ENCODE assay signal across 8 mouse cellular contexts in the genomic region with DNA sequence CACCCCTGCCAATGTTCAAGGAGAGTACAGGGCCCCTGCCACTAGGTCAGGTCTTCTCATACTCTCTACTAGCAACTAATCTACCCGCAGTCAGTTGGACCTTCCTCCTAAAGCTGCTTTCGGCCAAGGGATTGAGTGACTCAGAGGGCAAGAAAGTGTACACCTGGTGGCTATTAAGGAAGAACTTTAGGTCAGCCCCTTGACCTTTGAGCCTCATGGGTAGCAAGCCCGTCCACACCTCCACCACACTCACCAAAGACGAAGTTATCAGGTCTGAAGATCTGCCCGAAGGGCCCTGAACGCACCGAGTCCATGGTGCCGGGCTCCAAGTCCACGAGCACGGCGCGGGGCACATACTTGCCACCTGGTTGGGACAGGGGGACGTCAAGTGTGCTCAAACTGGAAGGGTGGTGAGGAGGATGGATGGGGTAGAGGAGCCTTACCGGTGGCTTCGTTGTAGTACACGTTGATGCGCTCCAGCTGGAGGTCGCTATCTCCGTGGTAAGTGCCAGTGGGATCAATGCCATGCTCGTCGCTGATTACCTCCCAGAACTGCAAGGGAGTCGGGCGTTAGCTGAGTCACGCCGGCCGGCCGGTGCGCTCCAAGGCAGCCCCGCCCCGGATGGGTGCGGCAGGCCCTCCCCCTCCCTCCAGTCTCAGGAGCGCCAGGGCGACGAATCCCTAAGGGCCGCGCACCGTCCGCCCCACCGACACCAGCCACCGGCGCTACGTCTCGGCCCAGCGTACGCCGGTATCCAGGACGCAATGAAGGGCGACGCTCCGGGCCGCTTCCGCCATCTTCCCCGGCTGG. TPM values are rescaled to one million over a fixed set of nuclear protein-coding genes. Genes with fewer than 3 reads are reported as not detected.
DNase-seq lines count a peak whose midpoint lies in the region; ATAC-seq and TF ChIP-seq lines count a peak whose summit lies in the region.
"Had no signal": no experiment of that assay in that cellular context is flagged by ENCODE, and none has a peak within 500 bp of the region (broad histone marks: within the 10 kb centered on the region; RNA-seq: fewer than 3 reads in every experiment).

No protein-coding gene starts in this region.

- TF ChIP-seq CTCF in intestine, postnatal 0 days (IDR thresholded peaks at IDR 0.05; ENCODE audit: low read depth), result no peak

- ATAC-seq in intestine, postnatal 0 days, result peak; percentile 71
- peak; percentile 32 for ATAC-seq in midbrain, embryonic 16.5 days
- ATAC-seq in stomach, embryonic 15.5 days (ENCODE audit: insufficient read depth, low FRiP score, low read depth), result peak; percentile 61

- peak overlapping the region; percentile 87 for H3K4me3 ChIP-seq in intestine, postnatal 0 days (ENCODE audit: low read depth, low read length)
- peak overlapping the region; percentile 84 for H3K4me3 ChIP-seq in midbrain, embryonic 16.5 days (ENCODE audit: low read depth, low read length)
- peak overlapping the region; percentile 93 for H3K4me3 ChIP-seq in stomach, embryonic 15.5 days (replicated peaks)

- no peaks in the 10 kb centered on the region for H3K9me3 ChIP-seq in intestine, postnatal 0 days (ENCODE audit: control insufficient read depth)
- H3K9me3 ChIP-seq in midbrain, embryonic 16.5 days (replicated peaks; ENCODE audit: control insufficient read depth, low read length, poor library complexity, severe bottlenecking), result no peaks in the 10 kb centered on the region
- no peaks in the 10 kb centered on the region for H3K9me3 ChIP-seq in stomach, embryonic 15.5 days

- peaks cover 6% of the 10 kb centered on the region; the same call in 1 of the 2 replicates for H3K4me1 ChIP-seq in intestine, postnatal 0 days (replicated peaks; ENCODE audit: control insufficient read depth, insufficient read depth, low read length)
- peaks cover 14% of the 10 kb centered on the region for H3K4me1 ChIP-seq in midbrain, embryonic 16.5 days (ENCODE audit: control insufficient read depth, insufficient read depth, low read length)
- peaks cover 16% of the 10 kb centered on the region for H3K4me1 ChIP-seq in stomach, embryonic 15.5 days

- H3K27ac ChIP-seq in intestine, postnatal 0 days (ENCODE audit: low read depth, low read length), result peak overlapping the region; percentile 99
- peak overlapping the region; percentile 88 for H3K27ac ChIP-seq in midbrain, embryonic 16.5 days (ENCODE audit: low read length)
- peak overlapping the region; percentile 99 for H3K27ac ChIP-seq in stomach, embryonic 15.5 days

- H3K36me3 ChIP-seq in intestine, postnatal 0 days (ENCODE audit: control insufficient read depth, insufficient read depth), result peaks cover 12% of the 10 kb centered on the region; the same call in 1 of the 2 replicates
- no peaks in the 10 kb centered on the region for H3K36me3 ChIP-seq in midbrain, embryonic 16.5 days (ENCODE audit: control insufficient read depth, insufficient read depth, low read length)
- no peaks in the 10 kb centered on the region for H3K36me3 ChIP-seq in stomach, embryonic 15.5 days

- peak overlapping the region; percentile 68 for H3K4me2 ChIP-seq in intestine, postnatal 0 days (replicated peaks; ENCODE audit: low read depth)
- H3K4me2 ChIP-seq in midbrain, embryonic 16.5 days (ENCODE audit: low read length), result peak overlapping the region; percentile 97
- peak overlapping the region; percentile 90 for H3K4me2 ChIP-seq in stomach, embryonic 15.5 days

- peak overlapping the region; percentile 90 for H3K9ac ChIP-seq in intestine, postnatal 0 days (ENCODE audit: low read depth, low read length)
- H3K9ac ChIP-seq in midbrain, embryonic 16.5 days (ENCODE audit: low read depth, low read length), result peak overlapping the region; percentile 86
- H3K9ac ChIP-seq in stomach, embryonic 15.5 days, result peak overlapping the region; percentile 92

- H3K27me3 ChIP-seq in intestine, postnatal 0 days (replicated peaks; ENCODE audit: control insufficient read depth, insufficient read depth, low read length), result no peaks in the 10 kb centered on the region
- H3K27me3 ChIP-seq in midbrain, embryonic 16.5 days (ENCODE audit: control insufficient read depth, insufficient read depth, low read depth, low read length), result no peaks in the 10 kb centered on the region
- H3K27me3 ChIP-seq in stomach, embryonic 15.5 days (replicated peaks), result no peaks in the 10 kb centered on the region

- 2% methylated on average over 38 of the region's 53 CpGs for WGBS in intestine, postnatal 0 days
- 2% methylated on average over 51 of the region's 53 CpGs for WGBS in midbrain, embryonic 16.5 days
- WGBS in stomach, embryonic 15.5 days, result 1% methylated on average over 53 of the region's 53 CpGs

- peak; percentile 82 for DNase-seq in adrenal gland, adult 18-20 months (ENCODE audit: low spot score in 2 of 2)
- peak; percentile 76 for DNase-seq in embryo, embryonic 11 days
- peak; percentile 99 for DNase-seq in heart, adult 11 months
- DNase-seq in liver, result peak; percentile 96

RNA-seq across cellular contexts. Expression of a gene that starts 0.6 kb away (rescaled TPM):
- 100 to 1,000 TPM; 284 to 287 TPM for total RNA-seq in adrenal gland, adult 18-20 months (2021)
- polyA plus RNA-seq in intestine, postnatal 0 days (2015; fragmentation: Nextera tagmentation; extraction: Ambion mirVana), result 453 and 466 TPM in 2 replicates
- polyA plus RNA-seq in midbrain, embryonic 16.5 days (2015; fragmentation: Nextera tagmentation; extraction: Ambion mirVana), result 366 and 421 TPM in 2 replicates
- polyA plus RNA-seq in stomach, embryonic 15.5 days (2015; fragmentation: Nextera tagmentation; extraction: Ambion mirVana), result 607 and 620 TPM in 2 replicates

RNA-seq across cellular contexts. Expression of a gene that starts 5.3 kb away (rescaled TPM):
- not detected for total RNA-seq in adrenal gland, adult 18-20 months (2021)
- 0.78 and 1.4 TPM in 2 replicates for polyA plus RNA-seq in intestine, postnatal 0 days (2015; fragmentation: Nextera tagmentation; extraction: Ambion mirVana)
- polyA plus RNA-seq in midbrain, embryonic 16.5 days (2015; fragmentation: Nextera tagmentation; extraction: Ambion mirVana), result 0.43 TPM in 1 of 2 replicates, not detected in the other
- 0.92 and 1.5 TPM in 2 replicates for polyA plus RNA-seq in stomach, embryonic 15.5 days (2015; fragmentation: Nextera tagmentation; extraction: Ambion mirVana)

RNA-seq across cellular contexts. Expression of a gene that starts 9.4 kb away (rescaled TPM):
- not detected for total RNA-seq in adrenal gland, adult 18-20 months (2021)
- polyA plus RNA-seq in intestine, postnatal 0 days (2015; fragmentation: Nextera tagmentation; extraction: Ambion mirVana), result not detected in 2 replicates
- not detected in 2 replicates for polyA plus RNA-seq in midbrain, embryonic 16.5 days (2015; fragmentation: Nextera tagmentation; extraction: Ambion mirVana)
- 0.18 TPM in 1 of 2 replicates, not detected in the other for polyA plus RNA-seq in stomach, embryonic 15.5 days (2015; fragmentation: Nextera tagmentation; extraction: Ambion mirVana)

RNA-seq across cellular contexts. Expression of a gene that starts 10.3 kb away (rescaled TPM):
- not detected for total RNA-seq in adrenal gland, adult 18-20 months (2021)
- 34.0 and 37.6 TPM in 2 replicates for polyA plus RNA-seq in intestine, postnatal 0 days (2015; fragmentation: Nextera tagmentation; extraction: Ambion mirVana)
- polyA plus RNA-seq in midbrain, embryonic 16.5 days (2015; fragmentation: Nextera tagmentation; extraction: Ambion mirVana), result not detected in 2 replicates
- polyA plus RNA-seq in stomach, embryonic 15.5 days (2015; fragmentation: Nextera tagmentation; extraction: Ambion mirVana), result 0.65 and 0.86 TPM in 2 replicates
- total RNA-seq: layer of hippocampus, postnatal 25 days had no signal

RNA-seq across cellular contexts. Expression of a gene that starts 12.6 kb away (rescaled TPM):
- 10 to 100 TPM; 48.8 to 49.5 TPM for total RNA-seq in adrenal gland, adult 18-20 months (2021)
- polyA plus RNA-seq in intestine, postnatal 0 days (2015; fragmentation: Nextera tagmentation; extraction: Ambion mirVana), result 41.4 and 45.6 TPM in 2 replicates
- 116 and 117 TPM in 2 replicates for polyA plus RNA-seq in midbrain, embryonic 16.5 days (2015; fragmentation: Nextera tagmentation; extraction: Ambion mirVana)
- 105 and 106 TPM in 2 replicates for polyA plus RNA-seq in stomach, embryonic 15.5 days (2015; fragmentation: Nextera tagmentation; extraction: Ambion mirVana)

Comparison
In these comparisons a context has a peak if more than half of its experiments do, and no peak if none do; other contexts are left out.
1. Peak in every context shown above with its lines: DNase-seq, ATAC-seq, H3K4me3 ChIP-seq and H3K27ac ChIP-seq.